14 mouse cellular contexts compared by ENCODE assay signal in genomic region chr17:57233038-57233437, GRCm38 (mm10). TPM values are rescaled to one million over a fixed set of nuclear protein-coding genes. Genes with fewer than 3 reads are reported as not detected.
A peak's percentile ranks its signal among the peaks of the same experiment; 100 is the strongest.
DNase-seq lines count a peak whose midpoint lies in the region; ATAC-seq and TF ChIP-seq lines count a peak whose summit lies in the region.
"Had no signal": no experiment of that assay in that cellular context is flagged by ENCODE, and none has a peak within 500 bp of the region (broad histone marks: within the 10 kb centered on the region; RNA-seq: fewer than 3 reads in every experiment).

No protein-coding gene starts in this region.

- no peaks in the 10 kb centered on the region for H3K9me3 ChIP-seq in kidney, embryonic 15.5 days (replicated peaks)
- H3K9me3 ChIP-seq in liver, embryonic 12.5 days (replicated peaks): no peaks in the 10 kb centered on the region
- H3K9me3 ChIP-seq: embryonic facial prominence, embryonic 12.5 days; forebrain, embryonic 15.5 days had no signal

- no peak for TF ChIP-seq CTCF in lung, adult 2 months (IDR thresholded peaks at IDR 0.05; ENCODE audit: insufficient read depth, low read length)

- no peak overlapping the region for H3K4me2 ChIP-seq in kidney, embryonic 15.5 days
- H3K4me2 ChIP-seq in liver, embryonic 12.5 days: peak overlapping the region; percentile 12; the same call in 1 of the 2 replicates
- H3K4me2 ChIP-seq: embryonic facial prominence, embryonic 12.5 days; forebrain, embryonic 15.5 days had no signal

- WGBS in lung, adult 2 months: 32% methylated on average over 7 of the region's 7 CpGs
- whole genome bisulfite sequencing in kidney, embryonic 15.5 days: 36% methylated on average over 7 of the region's 7 CpGs
- WGBS in liver, embryonic 12.5 days (ENCODE audit: insufficient replicate concordance): 45% methylated on average over 7 of the region's 7 CpGs

- peaks cover 12% of the 10 kb centered on the region for H3K4me1 ChIP-seq in lung, adult 2 months (ENCODE audit: control insufficient read depth, insufficient read depth, low read length)
- H3K4me1 ChIP-seq in kidney, embryonic 15.5 days: peaks cover 6% of the 10 kb centered on the region; the same call in 1 of the 2 replicates
- peaks cover 36% of the 10 kb centered on the region for H3K4me1 ChIP-seq in liver, embryonic 12.5 days
- H3K4me1 ChIP-seq: embryonic facial prominence, embryonic 12.5 days; forebrain, embryonic 15.5 days had no signal

- TF ChIP-seq POLR2A in lung, adult 2 months (IDR thresholded peaks at IDR 0.05; ENCODE audit: borderline replicate concordance, extremely low read depth, low read depth, low read length): 0 out of 2 replicates have a peak, but pooled peaks have one; percentile 3

- H3K9ac ChIP-seq in kidney, embryonic 15.5 days: no peak overlapping the region
- no peak overlapping the region for H3K9ac ChIP-seq in liver, embryonic 12.5 days
- H3K9ac ChIP-seq: embryonic facial prominence, embryonic 12.5 days; forebrain, embryonic 15.5 days had no signal

- no peak for DNase-seq in lung, adult 2 months
- DNase-seq in lung, postnatal 14 days: no peak
- no peak for DNase-seq in layer of hippocampus, adult 9-10 months (ENCODE audit: low spot score)
- no peak for DNase-seq in thymus, postnatal 0 days (ENCODE audit: low spot score)
- no peak for DNase-seq in heart, adult 18-20 months
- DNase-seq: heart, postnatal 36 days; lung, postnatal 36 days; thymus, postnatal 36 days had no signal

- H3K4me3 ChIP-seq in lung, adult 2 months (replicated peaks; ENCODE audit: extremely low read depth, low read depth, low read length): no peak overlapping the region
- no peak overlapping the region for H3K4me3 ChIP-seq in kidney, embryonic 15.5 days (replicated peaks)
- H3K4me3 ChIP-seq in liver, embryonic 12.5 days: peak overlapping the region; percentile 34
- H3K4me3 ChIP-seq: embryonic facial prominence, embryonic 12.5 days; forebrain, embryonic 15.5 days had no signal

- ATAC-seq in kidney, embryonic 15.5 days (replicated peaks; ENCODE audit: low FRiP score): peak; percentile 79
- peak; percentile 66 for ATAC-seq in liver, embryonic 12.5 days
- ATAC-seq: forebrain, embryonic 15.5 days had no signal

- H3K27me3 ChIP-seq in kidney, embryonic 15.5 days: no peaks in the 10 kb centered on the region
- no peaks in the 10 kb centered on the region for H3K27me3 ChIP-seq in liver, embryonic 12.5 days (replicated peaks)
- H3K27me3 ChIP-seq: embryonic facial prominence, embryonic 12.5 days; forebrain, embryonic 15.5 days had no signal

- H3K36me3 ChIP-seq in kidney, embryonic 15.5 days: peaks cover 37% of the 10 kb centered on the region
- peaks cover 38% of the 10 kb centered on the region for H3K36me3 ChIP-seq in liver, embryonic 12.5 days
- H3K36me3 ChIP-seq: forebrain, embryonic 15.5 days had no signal

- peak overlapping the region; percentile 68 for H3K27ac ChIP-seq in kidney, embryonic 15.5 days
- H3K27ac ChIP-seq in liver, embryonic 12.5 days: peak overlapping the region; percentile 42; the same call in 1 of the 2 replicates
- H3K27ac ChIP-seq: embryonic facial prominence, embryonic 12.5 days; forebrain, embryonic 15.5 days had no signal

RNA-seq across cellular contexts. Expression of gene C3, which starts 5.1 kb away (rescaled TPM):
- polyA plus RNA-seq in lung, adult 2 months (2012; rRNA removed): 254 and 275 TPM in 2 replicates
- 2.3 and 5.4 TPM in 2 replicates for polyA plus RNA-seq in kidney, embryonic 15.5 days (2015; fragmentation: Nextera tagmentation; extraction: Ambion mirVana)
- 95.1 and 100 TPM in 2 replicates for polyA plus RNA-seq in liver, embryonic 12.5 days (2016; fragmentation: Nextera tagmentation; extraction: Ambion mirVana)
- polyA plus RNA-seq in thymus, postnatal 0 days (2015; fragmentation: Nextera tagmentation; extraction: Ambion mirVana): 5.0 and 5.4 TPM in 2 replicates
- 100 to 1,000 TPM in 1 of 2 experiments, 10 to 100 TPM in 1; 69.5 to 194 TPM for total RNA-seq in heart, adult 18-20 months (2021)

RNA-seq across cellular contexts. Expression of gene Gpr108, which starts 15.2 kb away (rescaled TPM):
- 62.1 and 68.2 TPM in 2 replicates for polyA plus RNA-seq in lung, adult 2 months (2012; rRNA removed)
- polyA plus RNA-seq in kidney, embryonic 15.5 days (2015; fragmentation: Nextera tagmentation; extraction: Ambion mirVana): 35.6 and 39.5 TPM in 2 replicates
- 18.2 and 18.4 TPM in 2 replicates for polyA plus RNA-seq in liver, embryonic 12.5 days (2016; fragmentation: Nextera tagmentation; extraction: Ambion mirVana)
- polyA plus RNA-seq in thymus, postnatal 0 days (2015; fragmentation: Nextera tagmentation; extraction: Ambion mirVana): 37.3 and 40.0 TPM in 2 replicates
- 10 to 100 TPM; 24.4 to 30.0 TPM for total RNA-seq in heart, adult 18-20 months (2021)

RNA-seq across cellular contexts. Expression of gene Trip10, which starts 16.2 kb away (rescaled TPM):
- polyA plus RNA-seq in lung, adult 2 months (2012; rRNA removed): 43.0 and 50.7 TPM in 2 replicates
- polyA plus RNA-seq in kidney, embryonic 15.5 days (2015; fragmentation: Nextera tagmentation; extraction: Ambion mirVana): 44.5 and 47.5 TPM in 2 replicates
- polyA plus RNA-seq in liver, embryonic 12.5 days (2016; fragmentation: Nextera tagmentation; extraction: Ambion mirVana): 14.7 and 15.3 TPM in 2 replicates
- polyA plus RNA-seq in thymus, postnatal 0 days (2015; fragmentation: Nextera tagmentation; extraction: Ambion mirVana): 15.7 and 18.2 TPM in 2 replicates
- total RNA-seq in heart, adult 18-20 months (2021): 100 to 1,000 TPM; 106 to 109 TPM

RNA-seq across cellular contexts. Expression of gene Tnfsf14, which starts 39.1 kb away (rescaled TPM):
- 1.8 and 1.9 TPM in 2 replicates for polyA plus RNA-seq in lung, adult 2 months (2012; rRNA removed)
- 0.08 TPM in 1 of 2 replicates, not detected in the other for polyA plus RNA-seq in kidney, embryonic 15.5 days (2015; fragmentation: Nextera tagmentation; extraction: Ambion mirVana)
- 1.6 and 1.7 TPM in 2 replicates for polyA plus RNA-seq in liver, embryonic 12.5 days (2016; fragmentation: Nextera tagmentation; extraction: Ambion mirVana)
- 3.4 and 4.7 TPM in 2 replicates for polyA plus RNA-seq in thymus, postnatal 0 days (2015; fragmentation: Nextera tagmentation; extraction: Ambion mirVana)
- total RNA-seq in heart, adult 18-20 months (2021): under 1 TPM in 1 of 2 experiments, not detected in 1; 0.36 TPM
- total RNA-seq: heart, postnatal 36 days; layer of hippocampus, adult 18-20 months; left cerebral cortex, postnatal 36 days had no signal
- polyA plus RNA-seq: forebrain, embryonic 15.5 days had no signal

RNA-seq across cellular contexts. Expression of gene Vav1, which starts 45.9 kb away (rescaled TPM):
- 8.2 and 12.3 TPM in 2 replicates for polyA plus RNA-seq in lung, adult 2 months (2012; rRNA removed)
- polyA plus RNA-seq in kidney, embryonic 15.5 days (2015; fragmentation: Nextera tagmentation; extraction: Ambion mirVana): 1.7 and 1.8 TPM in 2 replicates
- 14.2 and 14.3 TPM in 2 replicates for polyA plus RNA-seq in liver, embryonic 12.5 days (2016; fragmentation: Nextera tagmentation; extraction: Ambion mirVana)
- polyA plus RNA-seq in thymus, postnatal 0 days (2015; fragmentation: Nextera tagmentation; extraction: Ambion mirVana): 131 and 133 TPM in 2 replicates
- total RNA-seq in heart, adult 18-20 months (2021): 1 to 10 TPM; 1.6 to 3.3 TPM

Comparison
In these comparisons a context has a peak if more than half of its experiments do, and no peak if none do; other contexts are left out.
1. RNA of gene C3, which starts 5.1 kb away (polyA plus RNA-seq): 254 to 275 TPM in lung, adult 2 months and 95.1 to 100 TPM in liver, embryonic 12.5 days; 5.0 to 5.4 TPM in thymus, postnatal 0 days and 2.3 to 5.4 TPM in kidney, embryonic 15.5 days; every median in the first group is over 10 times any median in the second.